Mouse (Mus musculus): Measurements from ENCODE around the gene Cbll1. TPM values are rescaled to one million over a fixed set of nuclear protein-coding genes. Genes with fewer than 3 reads are reported as not detected.
"Not testable (repeated sequence)": the region's sequence is repeated elsewhere in the genome, so short reads cannot be mapped to it uniquely, and the experiment has no call there.

Cbll1 gene
- polyA plus RNA-seq, 1 experiment from 2014 or later, result 13.2 TPM

DNA sequence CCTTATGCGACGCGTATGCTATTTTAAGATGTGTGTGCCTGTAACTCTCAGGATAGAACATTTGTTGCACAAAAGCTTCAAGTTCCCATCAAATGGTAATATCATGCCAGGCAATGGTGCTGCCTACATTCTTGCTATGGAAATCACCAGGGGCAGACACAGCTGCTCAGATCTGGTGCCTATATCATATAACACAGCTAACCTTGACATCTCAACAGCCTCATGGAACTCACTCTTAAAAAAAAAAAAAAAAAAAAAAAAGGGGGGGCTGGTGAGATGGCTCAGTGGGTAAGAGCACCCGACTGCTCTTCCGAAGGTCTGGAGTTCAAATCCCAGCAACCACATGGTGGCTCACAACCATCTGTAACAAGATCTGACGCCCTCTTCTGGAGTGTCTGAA lies 21.2 kb downstream of the Cbll1 start:
- not testable (repeated sequence) for H3K4me1 ChIP-seq; H3K27me3 ChIP-seq (replicated peaks); H3K36me3 ChIP-seq; H3K4me2 ChIP-seq; ATAC-seq (ENCODE audit: low FRiP score); H3K27ac ChIP-seq (replicated peaks); H3K9ac ChIP-seq (replicated peaks); H3K9me3 ChIP-seq (replicated peaks); H3K4me3 ChIP-seq (replicated peaks)
- WGBS, result 91% methylated on average over 4 of the region's 6 CpGs

DNA sequence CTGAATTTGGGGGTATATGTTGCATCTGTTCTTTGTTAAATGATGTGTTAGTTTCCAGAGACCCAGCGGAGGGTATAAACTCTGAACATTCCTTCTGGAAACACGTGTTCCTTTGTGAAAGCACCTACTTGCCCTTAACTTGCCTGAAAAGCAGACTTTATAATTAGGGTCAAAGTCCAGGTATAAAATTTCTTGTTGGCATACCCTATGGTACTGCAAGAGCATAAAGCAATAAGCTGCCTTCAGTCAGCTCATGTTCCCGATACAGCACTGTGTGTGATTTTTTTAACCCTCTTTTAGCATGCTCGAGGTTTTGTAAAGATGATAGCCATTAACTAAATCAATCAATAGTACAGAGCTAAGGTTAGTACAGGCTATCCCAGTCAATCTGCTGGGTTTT lies 36.8 kb downstream of the Cbll1 start:
- Histone ChIP-seq H3K4me3 (replicated peaks) (no peak overlapping the region), H3K9ac (replicated peaks) (no peak overlapping the region), H3K27me3 (replicated peaks) (no peaks in the 10 kb centered on the region), H3K9me3 (replicated peaks) (no peaks in the 10 kb centered on the region), H3K27ac (replicated peaks) (no peak overlapping the region), H3K4me2 (no peak overlapping the region), H3K4me1 (no peaks in the 10 kb centered on the region), H3K36me3 (no peaks in the 10 kb centered on the region)
- WGBS, result 89% methylated on average over 4 of the region's 4 CpGs
- ATAC-seq (ENCODE audit: low FRiP score), result no peak

DNA sequence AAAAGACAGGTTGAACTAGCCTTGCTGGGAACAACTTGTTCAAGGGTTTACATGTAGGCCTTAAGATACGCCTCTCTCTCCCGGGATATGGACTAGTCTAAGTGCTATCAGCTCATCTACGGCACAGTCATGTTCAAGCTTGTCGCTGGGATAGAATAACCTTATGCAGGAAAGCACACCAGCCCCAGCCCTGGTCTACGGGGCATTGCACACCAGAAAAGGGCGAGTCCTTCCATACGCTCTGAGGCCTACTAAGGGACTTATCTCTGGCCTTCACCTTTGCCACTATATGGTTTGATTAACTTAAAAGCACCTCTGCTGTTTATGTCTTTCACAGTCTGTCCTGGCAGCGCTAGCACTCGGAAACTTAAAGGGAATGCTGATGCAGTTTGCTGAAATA lies 38.0 kb downstream of the Cbll1 start:
- no peak overlapping the region for H3K4me3 ChIP-seq (replicated peaks)
- no peaks in the 10 kb centered on the region for H3K27me3 ChIP-seq (replicated peaks)
- no peak overlapping the region for H3K4me2 ChIP-seq
- H3K4me1 ChIP-seq, result no peaks in the 10 kb centered on the region
- H3K36me3 ChIP-seq, result no peaks in the 10 kb centered on the region
- no peaks in the 10 kb centered on the region for H3K9me3 ChIP-seq (replicated peaks)
- no peak overlapping the region for H3K9ac ChIP-seq (replicated peaks)
- WGBS, result 95% methylated on average over 9 of the region's 9 CpGs
- no peak for ATAC-seq (ENCODE audit: low FRiP score)
- H3K27ac ChIP-seq (replicated peaks), result no peak overlapping the region

DNA sequence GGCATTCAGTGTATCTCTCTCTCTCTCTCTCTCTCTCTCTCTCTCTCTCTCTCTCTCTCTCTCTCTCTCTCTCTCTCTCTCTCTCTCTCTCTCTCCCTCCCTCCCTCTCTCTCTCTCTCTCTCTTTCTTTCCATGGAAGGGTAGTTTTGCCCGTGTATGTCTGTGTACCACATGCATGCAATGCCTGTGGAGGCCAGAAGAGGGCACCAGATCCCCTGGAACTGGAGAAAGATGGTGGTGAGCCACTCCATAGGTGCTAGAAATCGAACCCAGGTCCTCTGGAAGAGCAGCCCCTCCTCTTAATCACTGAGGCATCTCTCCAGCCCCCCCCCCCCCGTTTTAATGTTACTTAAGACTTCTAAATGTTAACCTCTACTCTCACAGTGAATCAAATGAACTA lies 39.1 kb downstream of the Cbll1 start:
- 40% methylated on average over 3 of the region's 3 CpGs for WGBS
- not testable (repeated sequence) for H3K4me2 ChIP-seq; ATAC-seq (ENCODE audit: low FRiP score); H3K9ac ChIP-seq (replicated peaks); H3K27ac ChIP-seq (replicated peaks); H3K27me3 ChIP-seq (replicated peaks); H3K4me3 ChIP-seq (replicated peaks); H3K36me3 ChIP-seq; H3K4me1 ChIP-seq; H3K9me3 ChIP-seq (replicated peaks)

DNA sequence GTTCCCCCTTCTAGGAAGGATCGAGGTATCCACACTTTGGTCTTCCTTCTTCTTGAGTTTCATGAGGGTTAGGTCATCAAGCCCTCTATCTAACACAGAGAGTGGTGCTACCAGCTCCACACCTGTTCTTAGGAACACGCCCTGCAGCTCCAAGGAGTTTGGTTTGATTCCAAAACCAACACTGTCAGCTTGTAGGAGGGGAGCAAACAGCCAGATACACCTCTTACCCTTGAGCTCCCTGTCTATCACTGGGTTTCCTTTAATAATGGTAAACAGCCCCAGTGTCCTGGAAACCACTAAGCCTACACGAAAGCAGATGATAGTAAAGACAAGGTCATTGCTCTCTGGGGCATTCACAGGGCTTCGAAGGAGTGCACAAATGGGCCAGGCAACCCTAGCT lies 40.9 kb downstream of the Cbll1 start:
- Histone ChIP-seq H3K9me3 (replicated peaks) (no peaks in the 10 kb centered on the region), H3K9ac (replicated peaks) (no peak overlapping the region), H3K4me1 (no peaks in the 10 kb centered on the region), H3K36me3 (no peaks in the 10 kb centered on the region), H3K4me2 (no peak overlapping the region), H3K27me3 (replicated peaks) (no peaks in the 10 kb centered on the region), H3K4me3 (replicated peaks) (no peak overlapping the region), H3K27ac (replicated peaks) (no peak overlapping the region)
- 73% methylated on average over 4 of the region's 4 CpGs for WGBS
- no peak for ATAC-seq (ENCODE audit: low FRiP score)

DNA sequence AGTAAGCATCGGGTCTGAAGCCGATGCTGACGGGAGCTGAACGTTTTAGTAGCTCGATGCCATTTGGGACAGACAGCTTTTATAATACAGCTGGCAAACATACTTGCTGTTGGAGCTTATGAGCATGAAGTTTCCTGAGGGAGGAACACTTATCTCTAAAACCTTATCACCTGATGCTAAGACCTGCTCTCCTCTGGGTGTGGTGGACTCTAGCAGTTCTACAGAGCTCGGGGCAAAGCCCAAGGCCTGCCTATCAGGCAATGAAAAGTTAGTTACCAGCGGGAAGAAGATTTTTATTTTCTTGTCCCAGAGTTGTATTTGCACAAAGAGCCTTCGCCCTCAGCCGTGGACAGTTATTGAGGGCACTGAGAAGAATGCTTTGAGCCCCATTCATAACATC lies 43.1 kb downstream of the Cbll1 start:
- no peak overlapping the region for H3K4me2 ChIP-seq
- 90% methylated on average over 9 of the region's 9 CpGs for WGBS
- H3K27ac ChIP-seq (replicated peaks), result no peak overlapping the region
- no peaks in the 10 kb centered on the region for H3K4me1 ChIP-seq
- no peaks in the 10 kb centered on the region for H3K9me3 ChIP-seq (replicated peaks)
- H3K27me3 ChIP-seq (replicated peaks), result no peaks in the 10 kb centered on the region
- H3K36me3 ChIP-seq, result no peaks in the 10 kb centered on the region
- H3K4me3 ChIP-seq (replicated peaks), result no peak overlapping the region
- H3K9ac ChIP-seq (replicated peaks), result no peak overlapping the region
- no peak for ATAC-seq (ENCODE audit: low FRiP score)

DNA sequence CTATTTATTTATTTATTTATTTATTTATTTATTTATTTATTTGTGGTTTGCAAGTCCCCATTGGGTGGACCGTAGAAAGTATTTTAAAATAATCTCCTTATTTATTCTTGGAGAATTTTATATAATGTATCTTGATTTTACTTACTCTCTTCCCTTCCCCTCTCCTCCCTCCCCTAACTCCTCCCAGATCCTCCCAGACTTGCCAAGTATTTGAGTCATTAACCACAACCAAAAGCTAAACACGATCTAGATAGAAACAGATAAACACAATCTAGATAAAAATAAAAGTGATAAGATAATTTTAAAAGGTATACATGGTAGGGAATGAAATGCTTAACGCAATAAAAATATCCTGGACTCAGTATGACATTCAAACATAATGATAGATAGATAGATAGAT lies 50.1 kb downstream of the Cbll1 start:
- peaks cover under 1% of the 10 kb centered on the region; the same call in 1 of the 2 replicates for H3K4me1 ChIP-seq
- H3K4me2 ChIP-seq, result no peak overlapping the region
- WGBS, result 88% methylated on average over 3 of the region's 3 CpGs
- H3K9ac ChIP-seq (replicated peaks), result no peak overlapping the region
- ATAC-seq (ENCODE audit: low FRiP score), result no peak
- no peak overlapping the region for H3K27ac ChIP-seq (replicated peaks)
- H3K9me3 ChIP-seq (replicated peaks), result no peaks in the 10 kb centered on the region
- H3K4me3 ChIP-seq (replicated peaks), result no peak overlapping the region
- H3K36me3 ChIP-seq, result no peaks in the 10 kb centered on the region
- no peaks in the 10 kb centered on the region for H3K27me3 ChIP-seq (replicated peaks)

DNA sequence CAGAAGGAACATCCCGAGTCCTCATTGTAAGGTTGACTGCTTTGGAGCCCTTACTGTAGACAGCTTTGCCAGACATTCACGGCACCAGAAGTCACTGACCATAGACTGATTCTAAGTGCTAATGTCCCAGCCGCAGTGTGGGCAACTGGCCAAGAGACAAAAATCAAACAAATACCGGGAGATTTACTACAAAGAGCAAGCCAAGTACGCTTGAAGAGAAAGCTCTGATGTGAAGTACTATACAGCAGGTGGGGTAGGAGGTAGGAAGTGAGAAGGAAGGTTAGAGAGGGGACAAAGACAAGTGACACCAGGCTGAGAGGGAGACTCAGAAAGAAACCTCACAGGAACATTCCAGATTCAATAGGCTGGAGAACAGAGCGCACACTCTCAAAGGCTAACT lies 54.6 kb downstream of the Cbll1 start:
- Histone ChIP-seq H3K4me3 (replicated peaks) (no peak overlapping the region), H3K36me3 (no peaks in the 10 kb centered on the region), H3K27ac (replicated peaks) (no peak overlapping the region), H3K4me2 (no peak overlapping the region), H3K9ac (replicated peaks) (no peak overlapping the region), H3K4me1 (peaks cover 6% of the 10 kb centered on the region), H3K27me3 (replicated peaks) (no peaks in the 10 kb centered on the region), H3K9me3 (replicated peaks) (no peaks in the 10 kb centered on the region)
- no peak for ATAC-seq (ENCODE audit: low FRiP score)
- WGBS, result 62% methylated on average over 6 of the region's 6 CpGs

DNA sequence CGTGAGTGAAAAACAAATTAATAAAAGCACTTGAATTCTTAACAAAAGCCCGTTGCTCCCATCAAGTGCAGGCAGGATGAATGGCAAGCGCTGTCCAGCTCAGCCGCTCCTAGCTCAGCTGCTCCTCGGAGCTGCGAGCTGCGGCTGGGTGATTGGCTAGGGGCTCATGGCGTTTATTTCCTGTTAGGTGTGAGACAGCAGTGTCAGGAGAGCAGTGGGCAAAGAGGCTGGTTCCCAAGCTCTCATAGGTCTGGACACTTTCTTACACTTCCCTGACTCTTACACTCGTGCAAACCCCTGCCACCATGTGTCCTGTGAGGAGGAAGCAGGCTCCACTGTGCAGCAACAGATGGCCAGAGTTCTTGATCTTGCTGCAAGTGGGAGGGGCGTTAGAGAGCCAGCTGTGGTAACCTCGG lies 55.3 kb downstream of the Cbll1 start:
- Histone ChIP-seq H3K9me3 (replicated peaks) (no peaks in the 10 kb centered on the region), H3K9ac (replicated peaks) (no peak overlapping the region), H3K36me3 (no peaks in the 10 kb centered on the region), H3K4me3 (replicated peaks) (peak overlapping the region; percentile 25), H3K4me1 (peaks cover 6% of the 10 kb centered on the region), H3K4me2 (peak overlapping the region; percentile 53), H3K27me3 (replicated peaks) (no peaks in the 10 kb centered on the region), H3K27ac (replicated peaks) (no peak overlapping the region)
- ATAC-seq (ENCODE audit: low FRiP score), result peak; percentile 81
- WGBS, result 3% methylated on average over 11 of the region's 11 CpGs

DNA sequence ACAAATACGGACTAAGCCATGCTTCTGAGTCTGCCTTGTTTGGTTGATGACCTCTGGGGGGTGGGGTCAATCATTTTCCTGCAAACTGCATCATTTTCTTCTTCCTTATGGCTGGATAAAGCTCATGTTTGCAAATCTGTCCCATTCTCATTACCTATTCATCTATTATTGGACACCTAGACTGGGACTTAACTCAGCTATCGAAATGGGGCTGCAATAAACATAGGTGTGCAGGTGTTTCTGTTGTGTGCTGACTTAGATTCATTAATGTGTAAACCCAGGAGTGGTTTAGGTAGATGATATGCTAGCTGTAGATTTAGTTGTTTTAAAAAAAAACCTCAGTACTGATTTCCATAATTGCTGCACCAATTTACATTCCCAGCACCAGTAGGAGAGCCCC lies 59.8 kb downstream of the Cbll1 start:
- no peaks in the 10 kb centered on the region for H3K36me3 ChIP-seq
- no peaks in the 10 kb centered on the region for H3K9me3 ChIP-seq (replicated peaks)
- 81% methylated on average over 2 of the region's 2 CpGs for WGBS
- H3K27ac ChIP-seq (replicated peaks), result no peak overlapping the region
- H3K4me1 ChIP-seq, result peaks cover 6% of the 10 kb centered on the region
- H3K9ac ChIP-seq (replicated peaks), result no peak overlapping the region
- H3K4me2 ChIP-seq, result no peak overlapping the region
- ATAC-seq (ENCODE audit: low FRiP score), result no peak
- H3K27me3 ChIP-seq (replicated peaks), result no peaks in the 10 kb centered on the region
- H3K4me3 ChIP-seq (replicated peaks), result no peak overlapping the region

DNA sequence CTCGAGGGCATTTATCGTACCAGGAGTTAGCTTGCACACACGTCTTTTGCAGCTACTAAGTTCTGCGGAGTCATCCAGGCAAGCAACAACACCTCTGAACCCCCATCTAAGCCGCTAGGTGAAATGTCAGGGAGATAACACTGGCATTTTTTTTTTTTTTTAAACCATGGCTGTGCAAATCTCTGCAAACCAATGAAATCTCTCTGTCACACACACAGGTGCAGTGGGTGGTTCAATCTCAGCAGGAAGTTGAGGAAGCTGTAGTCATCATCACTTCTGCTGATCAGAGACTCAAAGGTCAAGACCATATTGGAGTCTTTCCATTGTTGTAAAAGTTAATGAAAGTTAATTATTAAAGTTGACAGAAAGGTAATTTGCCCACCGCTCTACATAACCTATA lies 61.6 kb downstream of the Cbll1 start:
- Histone ChIP-seq H3K9ac (replicated peaks) (no peak overlapping the region), H3K9me3 (replicated peaks) (no peaks in the 10 kb centered on the region), H3K27ac (replicated peaks) (no peak overlapping the region), H3K4me2 (no peak overlapping the region), H3K27me3 (replicated peaks) (no peaks in the 10 kb centered on the region), H3K4me3 (replicated peaks) (no peak overlapping the region), H3K4me1 (no peaks in the 10 kb centered on the region), H3K36me3 (no peaks in the 10 kb centered on the region)
- WGBS, result 80% methylated on average over 6 of the region's 6 CpGs
- no peak for ATAC-seq (ENCODE audit: low FRiP score)
